Mouse (Mus musculus) heart, embryonic 15.5 days (tissue): Measurements from ENCODE around the gene Ccr9. TPM values are rescaled to one million over a fixed set of nuclear protein-coding genes. Genes with fewer than 3 reads are reported as not detected.
"Not testable (repeated sequence)": the region's sequence is repeated elsewhere in the genome, so short reads cannot be mapped to it uniquely, and the experiment has no call there.

ENCODE experiments used
- ATAC-seq: fragments of 200-750 bp; cut with Nextera tagmentation; replicated peaks from 2 replicates; pipeline ENCODE4 v1.8.0; 2017; ENCODE audit warnings: low read depth, moderate TSS enrichment; ENCODE audit not compliant: insufficient number of reproducible peaks, insufficient read depth, low FRiP score
- H3K27ac ChIP-seq: fragments of 300-500 bp; sonication (generic); 2 replicates; pipeline ENCODE4 v1.5.1; 2015; ENCODE audit warnings: mild to moderate bottlenecking, inconsistent platforms
- H3K27me3 ChIP-seq: fragments of 300-500 bp; sonication (generic); 2 replicates; pipeline ENCODE4 v1.6.1; 2015; ENCODE audit warnings: inconsistent platforms
- H3K36me3 ChIP-seq: fragments of 300-500 bp; sonication (generic); 2 replicates; pipeline ENCODE4 v1.6.1; 2015; ENCODE audit warnings: mild to moderate bottlenecking, inconsistent platforms
- H3K4me1 ChIP-seq: fragments of 300-500 bp; sonication (generic); replicated peaks from 2 replicates; pipeline ENCODE4 v1.6.1; 2015; ENCODE audit warnings: inconsistent platforms
- H3K4me2 ChIP-seq: fragments of 300-500 bp; sonication (generic); 2 replicates; pipeline ENCODE4 v1.6.1; 2015; ENCODE audit warnings: inconsistent platforms, mild to moderate bottlenecking, moderate library complexity
- H3K4me3 ChIP-seq: fragments of 300-500 bp; sonication (generic); 2 replicates; pipeline ENCODE4 v1.5.1; 2015; ENCODE audit warnings: mild to moderate bottlenecking, inconsistent platforms
- H3K9ac ChIP-seq: fragments of 300-500 bp; sonication (generic); 2 replicates; pipeline ENCODE4 v1.6.1; 2015; ENCODE audit warnings: mild to moderate bottlenecking, inconsistent platforms
- H3K9me3 ChIP-seq: fragments of 300-500 bp; sonication (generic); replicated peaks from 2 replicates; pipeline ENCODE4 v1.6.1; 2016; ENCODE audit warnings: inconsistent platforms
- WGBS: fragments of 180-500 bp; shearing (Covaris S2); methylation state at CpG from one replicate; pipeline ENCODE4 v1.1.7; 2015; ENCODE audit warnings: mixed read lengths; 5-methylcytosine and 5-hydroxymethylcytosine counted together
- polyA plus RNA-seq: library from polyadenylated mRNA; unstranded; fragments of >200 nt; fragmentation: Nextera tagmentation; extraction: Ambion mirVana; gene quantifications from 2 replicates; pipeline ENCODE4 v1.2.1, GENCODE M21; 2015

Gene Ccr9
- polyA plus RNA-seq, 1 experiment from 2014 or later, result 0.29 TPM

GRCm38 (mm10) chr9:123658981-123659380 is 19.3 kb upstream of the Ccr9 start:
- no peak for ATAC-seq
- Histone ChIP-seq H3K4me3 (no peak overlapping the region), H3K9me3 (no peaks in the 10 kb centered on the region), H3K4me1 (no peaks in the 10 kb centered on the region), H3K27me3 (no peaks in the 10 kb centered on the region), H3K9ac (no peak overlapping the region), H3K36me3 (no peaks in the 10 kb centered on the region), H3K4me2 (no peak overlapping the region), H3K27ac (no peak overlapping the region)

DNA sequence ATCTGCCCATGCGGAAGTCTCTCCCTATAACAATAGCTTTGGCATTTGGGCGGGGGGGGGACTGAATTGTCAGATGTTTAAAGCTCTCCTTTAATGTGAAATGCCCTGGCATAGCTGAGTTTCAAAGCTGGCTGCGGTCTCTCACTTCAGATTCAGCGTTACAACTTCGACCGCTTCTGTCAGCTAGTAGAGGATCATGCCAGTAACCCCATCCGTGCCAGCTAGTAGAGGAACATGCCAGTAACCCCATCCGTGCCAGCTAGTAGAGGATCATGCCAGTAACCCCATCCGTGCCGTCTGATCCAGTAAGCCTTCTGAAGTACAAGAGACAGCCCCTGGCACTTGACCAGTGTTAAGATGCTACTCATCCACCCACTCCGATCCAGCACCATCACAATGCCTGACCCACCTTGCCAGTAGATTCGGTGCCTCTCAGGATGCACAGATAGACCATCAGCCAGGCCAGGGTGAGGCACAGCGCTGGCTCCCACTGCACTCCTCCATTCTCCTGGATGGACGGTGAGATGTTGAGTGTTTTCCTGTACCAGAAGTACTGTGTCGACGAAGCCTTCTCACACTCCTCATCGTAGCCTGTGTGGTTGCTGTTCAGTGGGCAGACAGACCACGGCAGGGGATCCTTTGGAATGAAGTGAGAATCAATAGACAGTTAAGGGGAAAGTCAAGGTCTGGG is 18.1 kb upstream of the Ccr9 start:
- not testable (repeated sequence) for H3K4me2 ChIP-seq, H3K4me3 ChIP-seq, H3K27me3 ChIP-seq, H3K27ac ChIP-seq, H3K4me1 ChIP-seq, H3K9ac ChIP-seq, ATAC-seq, H3K36me3 ChIP-seq, H3K9me3 ChIP-seq
- whole genome bisulfite sequencing, result 77% methylated on average over 18 of the region's 18 CpGs

DNA sequence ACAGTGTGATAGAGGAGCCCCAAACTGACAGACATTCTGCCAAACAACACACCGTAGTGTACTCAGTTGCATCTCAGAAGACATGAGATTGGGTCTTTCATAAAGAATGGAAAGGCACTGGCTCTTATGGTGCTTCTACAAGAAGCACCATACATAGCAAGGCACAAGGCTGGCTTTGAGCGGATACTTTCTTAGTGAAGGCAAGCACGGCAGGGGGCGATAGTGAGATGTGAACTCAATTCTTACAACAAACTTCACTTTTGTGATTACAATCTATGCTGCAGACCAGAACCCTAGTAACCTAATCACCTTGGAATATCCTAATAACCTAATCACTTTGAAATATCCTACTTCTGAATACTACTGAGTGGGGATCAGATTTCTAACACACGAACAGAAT is 12.6 kb upstream of the Ccr9 start:
- no peak overlapping the region for H3K4me2 ChIP-seq
- no peaks in the 10 kb centered on the region for H3K36me3 ChIP-seq
- ATAC-seq, result no peak

GRCm38 (mm10) chr9:123679198-123679597 is 959 bp downstream of the Ccr9 start:
- no peak for ATAC-seq
- Histone ChIP-seq H3K4me2 (peak overlapping the region; percentile 86; the same call in 1 of the 2 replicates), H3K27me3 (peaks cover 74% of the 10 kb centered on the region), H3K9ac (no peak overlapping the region), H3K27ac (no peak overlapping the region), H3K36me3 (no peaks in the 10 kb centered on the region), H3K4me1 (peaks cover 10% of the 10 kb centered on the region), H3K4me3 (peak overlapping the region; percentile 52), H3K9me3 (no peaks in the 10 kb centered on the region)
- WGBS, result 37% methylated on average over 2 of the region's 2 CpGs

More for the DNA sequence above, 12.6 kb upstream of the Ccr9 start:
- no peak overlapping the region for H3K27ac ChIP-seq
- H3K9ac ChIP-seq, result no peak overlapping the region
- no peaks in the 10 kb centered on the region for H3K9me3 ChIP-seq
- no peak overlapping the region for H3K4me3 ChIP-seq
- WGBS, result 52% methylated on average over 5 of the region's 5 CpGs
- no peaks in the 10 kb centered on the region for H3K4me1 ChIP-seq
- no peaks in the 10 kb centered on the region for H3K27me3 ChIP-seq

GRCm38 (mm10) chr9:123683704-123684103 is 5.5 kb downstream of the Ccr9 start:
- no peak for ATAC-seq
- no peak overlapping the region for H3K4me2 ChIP-seq

GRCm38 (mm10) chr9:123686206-123686605 is 8.0 kb downstream of the Ccr9 start:
- H3K27me3 ChIP-seq, result peaks cover 11% of the 10 kb centered on the region
- H3K27ac ChIP-seq, result no peak overlapping the region
- no peak for ATAC-seq
- WGBS, result 79% methylated on average over 5 of the region's 5 CpGs
- H3K9me3 ChIP-seq, result no peaks in the 10 kb centered on the region
- H3K4me1 ChIP-seq, result no peaks in the 10 kb centered on the region
- H3K4me3 ChIP-seq, result no peak overlapping the region
- H3K36me3 ChIP-seq, result no peaks in the 10 kb centered on the region
- H3K9ac ChIP-seq, result no peak overlapping the region
- H3K4me2 ChIP-seq, result no peak overlapping the region

More at GRCm38 (mm10) chr9:123683704-123684103, 5.5 kb downstream of the Ccr9 start:
- WGBS, result 62% methylated on average over 3 of the region's 3 CpGs
- Histone ChIP-seq H3K27me3 (peaks cover 34% of the 10 kb centered on the region), H3K36me3 (no peaks in the 10 kb centered on the region), H3K9ac (no peak overlapping the region), H3K4me3 (no peak overlapping the region), H3K4me1 (peaks cover 4% of the 10 kb centered on the region), H3K27ac (no peak overlapping the region), H3K9me3 (no peaks in the 10 kb centered on the region)

DNA sequence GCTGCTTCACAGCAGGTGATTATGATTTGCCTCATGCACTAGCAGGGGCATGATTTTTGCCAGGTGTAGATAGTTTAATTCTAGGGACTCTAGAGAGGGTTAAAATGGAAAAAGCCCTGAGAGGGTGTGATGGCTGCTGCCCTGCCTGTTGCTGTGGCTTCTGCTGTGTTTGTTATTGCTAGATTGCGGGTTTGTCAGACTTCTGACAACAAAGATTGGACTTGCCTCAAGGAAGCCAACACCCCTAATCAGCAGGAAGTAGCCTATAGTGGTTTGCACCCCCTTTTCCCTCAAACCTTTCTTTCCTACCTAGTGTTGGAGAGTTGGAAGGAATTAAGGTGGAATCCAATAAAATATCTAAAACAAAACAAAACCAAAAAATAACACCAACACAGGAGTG is 10.0 kb downstream of the Ccr9 start:
- Histone ChIP-seq H3K4me2 (no peak overlapping the region), H3K9ac (no peak overlapping the region), H3K9me3 (no peaks in the 10 kb centered on the region), H3K27me3 (peaks cover 4% of the 10 kb centered on the region), H3K36me3 (peaks cover 13% of the 10 kb centered on the region), H3K27ac (no peak overlapping the region), H3K4me1 (no peaks in the 10 kb centered on the region), H3K4me3 (no peak overlapping the region)
- WGBS, result 62% methylated on average over 1 of the region's 1 CpGs
- no peak for ATAC-seq

DNA sequence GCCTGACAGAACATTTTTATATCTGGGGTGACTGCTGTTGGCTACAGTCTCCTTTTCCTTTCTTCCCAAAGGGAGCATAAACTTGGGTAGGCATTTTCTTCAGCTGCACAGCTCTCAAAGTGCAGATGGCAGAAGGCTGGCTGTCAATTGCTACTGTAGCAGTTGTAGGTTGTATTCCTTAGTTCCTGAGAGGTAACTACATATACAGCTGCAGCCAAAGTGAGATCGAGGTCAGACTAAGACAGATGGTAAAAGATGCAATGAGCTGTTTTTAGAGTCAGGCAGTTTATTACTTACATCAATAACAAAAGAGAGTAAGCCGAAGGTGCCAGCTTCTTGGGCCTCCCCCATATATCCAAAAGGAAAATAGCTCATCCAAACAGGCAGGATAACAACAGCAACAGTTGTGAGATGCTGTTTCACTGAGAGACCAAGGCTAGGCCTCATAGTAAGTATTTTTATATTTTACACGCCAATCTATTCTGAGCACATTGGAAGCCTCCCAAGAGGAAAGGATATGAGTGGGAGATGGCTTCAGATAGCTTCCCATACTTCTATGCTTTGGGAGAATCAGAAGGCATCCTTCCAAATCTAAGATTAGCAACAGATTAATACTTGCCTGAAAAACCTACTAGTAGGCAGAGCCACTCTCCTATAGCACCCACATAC is 17.5 kb downstream of the Ccr9 start:
- H3K36me3 ChIP-seq, result peaks cover 30% of the 10 kb centered on the region
- WGBS, result 73% methylated on average over 3 of the region's 3 CpGs
- H3K4me3 ChIP-seq, result no peak overlapping the region
- H3K4me2 ChIP-seq, result no peak overlapping the region
- no peak overlapping the region for H3K9ac ChIP-seq
- no peak overlapping the region for H3K27ac ChIP-seq
- no peaks in the 10 kb centered on the region for H3K27me3 ChIP-seq
- H3K9me3 ChIP-seq, result no peaks in the 10 kb centered on the region
- H3K4me1 ChIP-seq, result no peaks in the 10 kb centered on the region
- ATAC-seq, result no peak

GRCm38 (mm10) chr9:123701822-123702221 is 23.6 kb downstream of the Ccr9 start:
- H3K4me1 ChIP-seq, result no peaks in the 10 kb centered on the region
- no peaks in the 10 kb centered on the region for H3K9me3 ChIP-seq
- H3K4me3 ChIP-seq, result no peak overlapping the region
- WGBS, result 85% methylated on average over 5 of the region's 5 CpGs
- H3K36me3 ChIP-seq, result peaks cover 26% of the 10 kb centered on the region
- no peak overlapping the region for H3K27ac ChIP-seq
- H3K9ac ChIP-seq, result no peak overlapping the region
- no peak for ATAC-seq
- H3K4me2 ChIP-seq, result no peak overlapping the region
- H3K27me3 ChIP-seq, result no peaks in the 10 kb centered on the region

DNA sequence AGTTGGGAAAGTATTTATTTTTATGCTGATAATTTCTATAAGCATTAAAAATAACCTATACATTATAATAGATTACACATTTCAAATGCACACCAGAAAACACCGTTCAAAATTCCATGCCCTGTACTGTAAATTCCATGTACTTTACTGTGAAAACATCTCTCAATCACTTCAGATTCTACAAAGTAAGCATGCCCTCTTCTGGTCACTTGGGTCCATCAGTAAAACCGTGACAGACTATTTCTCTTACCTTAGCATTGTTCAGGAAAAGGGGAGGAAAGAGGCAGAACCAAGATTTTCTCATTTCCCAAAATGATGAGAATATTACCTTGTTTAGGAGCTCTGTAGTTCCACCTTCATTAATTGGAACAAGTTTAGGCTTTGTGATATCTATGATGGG is 31.0 kb downstream of the Ccr9 start:
- Histone ChIP-seq H3K27me3 (no peaks in the 10 kb centered on the region), H3K4me3 (no peak overlapping the region), H3K36me3 (peaks cover 25% of the 10 kb centered on the region), H3K4me2 (no peak overlapping the region), H3K9me3 (no peaks in the 10 kb centered on the region), H3K4me1 (no peaks in the 10 kb centered on the region), H3K9ac (no peak overlapping the region), H3K27ac (no peak overlapping the region)
- no peak for ATAC-seq
- 34% methylated on average over 2 of the region's 2 CpGs for WGBS

- Histone ChIP-seq H3K4me2 (no peak overlapping the region), H3K36me3 (peaks cover 18% of the 10 kb centered on the region), H3K27ac (no peak overlapping the region), H3K27me3 (no peaks in the 10 kb centered on the region), H3K4me1 (peaks cover 3% of the 10 kb centered on the region), H3K4me3 (no peak overlapping the region), H3K9me3 (no peaks in the 10 kb centered on the region), H3K9ac (no peak overlapping the region)
- no peak for ATAC-seq
- WGBS, result 66% methylated on average over 2 of the region's 2 CpGs
Measured at GRCm38 (mm10) chr9:123713111-123713510, 34.9 kb downstream of the Ccr9 start.

DNA sequence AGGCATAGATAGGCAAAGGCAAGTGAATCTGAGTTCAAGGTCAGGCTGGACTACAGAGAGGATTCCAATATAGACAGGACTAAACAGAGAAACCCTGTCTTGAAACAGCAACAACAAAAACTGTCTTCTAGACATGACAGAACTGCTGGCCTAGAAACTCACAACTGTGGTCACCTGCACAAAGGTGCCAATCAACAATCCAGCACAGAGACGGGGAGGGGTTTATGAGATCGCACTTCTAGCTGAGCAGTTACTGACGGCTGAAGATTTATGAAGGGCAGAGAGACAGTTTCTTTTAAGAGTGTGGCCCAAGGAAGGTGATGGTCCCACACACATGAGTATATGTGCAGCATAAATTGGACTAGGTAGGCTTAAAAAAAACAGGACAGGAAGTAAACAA is 38.1 kb downstream of the Ccr9 start:
- Histone ChIP-seq H3K9me3 (no peaks in the 10 kb centered on the region), H3K36me3 (peaks cover 8% of the 10 kb centered on the region), H3K4me1 (peaks cover 3% of the 10 kb centered on the region), H3K27me3 (peaks cover 4% of the 10 kb centered on the region; the same call in 1 of the 2 replicates), H3K27ac (no peak overlapping the region), H3K9ac (0 out of 2 replicates have a peak overlapping the region, but pooled peaks have one; percentile 33), H3K4me2 (peak overlapping the region; percentile 69), H3K4me3 (peak overlapping the region; percentile 95; the same call in 1 of the 2 replicates)
- WGBS, result 48% methylated on average over 3 of the region's 3 CpGs
- no peak for ATAC-seq
